ENCODE assay signal across 14 mouse cellular contexts in the genomic region with DNA sequence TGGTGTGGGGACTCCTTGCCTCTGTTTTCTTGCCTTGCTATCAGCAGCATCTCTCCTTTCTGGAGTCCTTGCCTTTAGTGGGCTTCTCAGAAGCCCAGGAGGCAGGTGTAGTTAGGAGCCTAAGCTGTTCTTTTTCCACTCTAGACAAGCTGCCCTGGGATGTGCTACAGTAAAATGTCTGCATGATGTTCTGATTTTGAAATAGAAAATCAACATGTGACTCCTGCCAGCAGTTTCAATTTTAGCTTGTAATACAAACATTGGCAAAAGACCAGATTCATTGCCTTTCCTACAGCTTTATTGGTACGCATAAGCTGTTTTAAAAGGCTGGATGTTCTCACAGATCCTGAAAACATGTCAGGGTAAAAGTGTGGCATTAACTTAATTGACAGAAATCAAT.
DNase-seq lines count a peak whose midpoint lies in the region; ATAC-seq and TF ChIP-seq lines count a peak whose summit lies in the region.
"Had no signal": no experiment of that assay in that cellular context is flagged by ENCODE, and none has a peak within 500 bp of the region (broad histone marks: within the 10 kb centered on the region; RNA-seq: fewer than 3 reads in every experiment).

No protein-coding gene starts in this region.

- no peak for DNase-seq in forebrain, embryonic 10.5 days (ENCODE audit: extremely low spot score, low spot score)
- DNase-seq in left cerebral cortex, postnatal 25 days (ENCODE audit: low spot score in 2 of 2): peak; percentile 37 to 70
- DNase-seq in left cerebral cortex, postnatal 4 days: no peak
- peak; percentile 9 for DNase-seq in NIH3T3 (ENCODE audit: low read depth)
- peak; percentile 70 for DNase-seq in layer of hippocampus, adult 9-11 months
- no peak for DNase-seq in gastrocnemius, adult 2 months
- no peak for DNase-seq in heart, adult 2 months
- DNase-seq: adrenal gland, postnatal 10 days; cerebellum, postnatal 14 days; heart, adult 11 months; kidney, adult 8-10 months had no signal

- TF ChIP-seq EP300 in heart, adult 2 months (IDR thresholded peaks at IDR 0.05; ENCODE audit: insufficient read depth, low read depth, low read length): no peak

- no peaks in the 10 kb centered on the region for H3K27me3 ChIP-seq in forebrain, embryonic 16.5 days (replicated peaks; ENCODE audit: control insufficient read depth, insufficient read depth, low read length)
- H3K27me3 ChIP-seq in forebrain, embryonic 10.5 days (ENCODE audit: poor library complexity, severe bottlenecking): no peaks in the 10 kb centered on the region
- no peaks in the 10 kb centered on the region for H3K27me3 ChIP-seq in heart, adult 2 months (ENCODE audit: control insufficient read depth, insufficient read depth, low read length)
- H3K27me3 ChIP-seq: hindbrain, embryonic 13.5 days; liver, embryonic 12.5 days had no signal

- TF ChIP-seq POLR2A in heart, adult 2 months (IDR thresholded peaks at IDR 0.05; ENCODE audit: insufficient read depth, low read depth, low read length): no peak

- ATAC-seq in forebrain, embryonic 16.5 days: peak; percentile 50; the same call in 1 of the 2 replicates
- ATAC-seq: liver, embryonic 12.5 days had no signal

- no peaks in the 10 kb centered on the region for H3K79me2 ChIP-seq in heart, adult 2 months (replicated peaks; ENCODE audit: control insufficient read depth, insufficient read depth, low read length)

- 0 out of 2 replicates have a peak, but pooled peaks cover 2% of the 10 kb centered on the region for H3K4me1 ChIP-seq in forebrain, embryonic 16.5 days (replicated peaks; ENCODE audit: control insufficient read depth, insufficient read depth, low read length)
- H3K4me1 ChIP-seq in forebrain, embryonic 10.5 days: no peaks in the 10 kb centered on the region
- no peaks in the 10 kb centered on the region; the same call in 1 of the 2 replicates for H3K4me1 ChIP-seq in heart, adult 2 months (ENCODE audit: control insufficient read depth, insufficient read depth, low read length)
- H3K4me1 ChIP-seq: hindbrain, embryonic 13.5 days; liver, embryonic 12.5 days had no signal

- H3K9me3 ChIP-seq in forebrain, embryonic 16.5 days (ENCODE audit: control insufficient read depth, low read length): no peaks in the 10 kb centered on the region
- no peaks in the 10 kb centered on the region for H3K9me3 ChIP-seq in forebrain, embryonic 10.5 days
- H3K9me3 ChIP-seq: hindbrain, embryonic 13.5 days; liver, embryonic 12.5 days had no signal

- intact Hi-C loops in left cerebral cortex, postnatal 25 days (cut with DNase I): loop anchor here (2.0 kb wide), 1 partner anchor 20 kb away; no protein-coding TSS in a partner anchor
- intact Hi-C loops in left cerebral cortex, postnatal 4 days (cut with DNase I): no loop called here
- intact Hi-C loops in gastrocnemius, adult 2 months (cut with DNase I): no loop called here
- intact Hi-C loops in heart, adult 2 months (cut with DNase I): no loop called here

- H3K9ac ChIP-seq in forebrain, embryonic 16.5 days (replicated peaks; ENCODE audit: low read depth, low read length): no peak overlapping the region
- H3K9ac ChIP-seq in heart, adult 2 months (ENCODE audit: low read depth, low read length): no peak overlapping the region
- H3K9ac ChIP-seq: hindbrain, embryonic 13.5 days; liver, embryonic 12.5 days had no signal

- 50% methylated on average over 1 of the region's 1 CpGs for WGBS in forebrain, embryonic 16.5 days
- 95% methylated on average over 1 of the region's 1 CpGs for WGBS in forebrain, embryonic 10.5 days
- WGBS in heart, adult 2 months: 71% methylated on average over 1 of the region's 1 CpGs

- no peak overlapping the region for H3K27ac ChIP-seq in forebrain, embryonic 16.5 days (ENCODE audit: low read length)
- H3K27ac ChIP-seq in forebrain, embryonic 10.5 days: no peak overlapping the region
- no peak overlapping the region for H3K27ac ChIP-seq in gastrocnemius, adult 2 months
- no peak overlapping the region for H3K27ac ChIP-seq in heart, adult 2 months
- H3K27ac ChIP-seq: hindbrain, embryonic 13.5 days; liver, embryonic 12.5 days had no signal

- no peak for TF ChIP-seq CTCF in gastrocnemius, adult 2 months (IDR thresholded peaks at IDR 0.05)
- TF ChIP-seq CTCF in heart, adult 2 months (IDR thresholded peaks at IDR 0.05): no peak

- no peak overlapping the region for H3K4me2 ChIP-seq in forebrain, embryonic 16.5 days (ENCODE audit: low read length)
- H3K4me2 ChIP-seq: hindbrain, embryonic 13.5 days; liver, embryonic 12.5 days had no signal

- no peaks in the 10 kb centered on the region for H3K36me3 ChIP-seq in forebrain, embryonic 16.5 days (ENCODE audit: control insufficient read depth, insufficient read depth)
- H3K36me3 ChIP-seq in forebrain, embryonic 10.5 days (replicated peaks): no peaks in the 10 kb centered on the region
- no peaks in the 10 kb centered on the region for H3K36me3 ChIP-seq in heart, adult 2 months (ENCODE audit: control insufficient read depth, insufficient read depth, low read length)
- H3K36me3 ChIP-seq: hindbrain, embryonic 13.5 days; liver, embryonic 12.5 days had no signal

- H3K4me3 ChIP-seq in forebrain, embryonic 16.5 days (replicated peaks; ENCODE audit: low read length): no peak overlapping the region
- no peak overlapping the region for H3K4me3 ChIP-seq in forebrain, embryonic 10.5 days
- H3K4me3 ChIP-seq in gastrocnemius, adult 2 months: no peak overlapping the region
- no peak overlapping the region for H3K4me3 ChIP-seq in heart, adult 2 months
- H3K4me3 ChIP-seq: hindbrain, embryonic 13.5 days; liver, embryonic 12.5 days had no signal

Comparison
In these comparisons a context has a peak if more than half of its experiments do, and no peak if none do; other contexts are left out.
1. DNase-seq: peak in left cerebral cortex, postnatal 25 days (2 of 2), NIH3T3 (single experiment) and layer of hippocampus, adult 9-11 months (single experiment); none in forebrain, embryonic 10.5 days (single experiment), left cerebral cortex, postnatal 4 days (single experiment), gastrocnemius, adult 2 months (single experiment) and heart, adult 2 months (0 of 2).